In genomic region chr14:25665314-25665970, GRCm38 (mm10) we compare ENCODE assay signal across 15 mouse cellular contexts. TPM values are rescaled to one million over a fixed set of nuclear protein-coding genes. Genes with fewer than 3 reads are reported as not detected.
DNase-seq lines count a peak whose midpoint lies in the region; ATAC-seq and TF ChIP-seq lines count a peak whose summit lies in the region.
"Had no signal": no experiment of that assay in that cellular context is flagged by ENCODE, and none has a peak within 500 bp of the region (broad histone marks: within the 10 kb centered on the region; RNA-seq: fewer than 3 reads in every experiment).

No protein-coding gene starts in this region.

- H3K9me3 ChIP-seq in heart, embryonic 12.5 days (replicated peaks): no peaks in the 10 kb centered on the region
- no peaks in the 10 kb centered on the region for H3K9me3 ChIP-seq in heart, embryonic 11.5 days (replicated peaks; ENCODE audit: control insufficient read depth, low read length)
- no peaks in the 10 kb centered on the region for H3K9me3 ChIP-seq in ES-E14 (ENCODE audit: control insufficient read depth, insufficient read depth, low read depth, low read length)
- H3K9me3 ChIP-seq in forebrain, postnatal 0 days (ENCODE audit: low read length): no peaks in the 10 kb centered on the region
- H3K9me3 ChIP-seq in midbrain, embryonic 10.5 days (replicated peaks): no peaks in the 10 kb centered on the region
- H3K9me3 ChIP-seq: limb, embryonic 13.5 days; neural tube, embryonic 12.5 days had no signal

- H3K4me3 ChIP-seq in heart, embryonic 12.5 days: no peak overlapping the region
- no peak overlapping the region for H3K4me3 ChIP-seq in heart, embryonic 11.5 days (ENCODE audit: low read depth, low read length)
- H3K4me3 ChIP-seq in ES-E14 (ENCODE audit: insufficient read depth in 1 of 2, low read depth in 1 of 2, low read length in 2 of 2, poor library complexity in 1 of 2, severe bottlenecking in 1 of 2): peak overlapping the region; percentile 34 to 36
- no peak overlapping the region for H3K4me3 ChIP-seq in forebrain, postnatal 0 days (ENCODE audit: low read depth, low read length)
- no peak overlapping the region for H3K4me3 ChIP-seq in midbrain, embryonic 10.5 days
- H3K4me3 ChIP-seq: limb, embryonic 13.5 days; neural tube, embryonic 12.5 days had no signal

- no peak for ATAC-seq in heart, embryonic 12.5 days (ENCODE audit: insufficient number of reproducible peaks, low FRiP score)
- ATAC-seq in heart, embryonic 11.5 days (replicated peaks; ENCODE audit: insufficient number of reproducible peaks, low FRiP score, low TSS enrichment): no peak
- peak; percentile 66 for ATAC-seq in forebrain, postnatal 0 days
- ATAC-seq in erythroblast, adult 5-6 weeks (replicated peaks; ENCODE audit: low FRiP score, poor library complexity, severe bottlenecking): no peak

- H3K27ac ChIP-seq in heart, embryonic 12.5 days (ENCODE audit: poor library complexity, severe bottlenecking): peak overlapping the region; percentile 63
- H3K27ac ChIP-seq in heart, embryonic 11.5 days (ENCODE audit: low read depth, low read length): no peak overlapping the region
- H3K27ac ChIP-seq in ES-E14 (ENCODE audit: insufficient read depth, low read depth, low read length, poor library complexity, severe bottlenecking): peak overlapping the region; percentile 26; the same call in 1 of the 2 replicates
- H3K27ac ChIP-seq in forebrain, postnatal 0 days (ENCODE audit: low read depth, low read length): 0 out of 2 replicates have a peak overlapping the region, but pooled peaks have one; percentile 5
- H3K27ac ChIP-seq in midbrain, embryonic 10.5 days (replicated peaks): no peak overlapping the region
- H3K27ac ChIP-seq: limb, embryonic 13.5 days; macrophage; neural tube, embryonic 12.5 days had no signal

- in situ Hi-C loops in ES-E14 (cut with MboI; ENCODE audit: low sequenced_read_pairs in 2 of 2, unreplicated experiment in 2 of 2): no loop called here

- no peak overlapping the region for H3K4me2 ChIP-seq in heart, embryonic 12.5 days
- no peak overlapping the region for H3K4me2 ChIP-seq in heart, embryonic 11.5 days
- H3K4me2 ChIP-seq in forebrain, postnatal 0 days (ENCODE audit: low read depth): no peak overlapping the region
- H3K4me2 ChIP-seq: limb, embryonic 13.5 days; neural tube, embryonic 12.5 days had no signal

- DNase-seq in ES-E14 (ENCODE audit: low read depth, low spot score): peak; percentile 52
- DNase-seq in forebrain, postnatal 0 days: peak; percentile 55
- DNase-seq in midbrain, embryonic 10.5 days (ENCODE audit: low spot score): peak; percentile 35
- DNase-seq in lung, postnatal 14 days: no peak
- DNase-seq in embryo, embryonic 11 days: no peak
- DNase-seq: cerebellum, adult 18-20 months; kidney, postnatal 10 days; thymus, postnatal 36 days had no signal

- 66% methylated on average over 19 of the region's 19 CpGs for WGBS in heart, embryonic 12.5 days
- 68% methylated on average over 19 of the region's 19 CpGs for WGBS in heart, embryonic 11.5 days (ENCODE audit: insufficient replicate concordance)
- WGBS in forebrain, postnatal 0 days: 64% methylated on average over 19 of the region's 19 CpGs
- WGBS in midbrain, embryonic 10.5 days: 74% methylated on average over 19 of the region's 19 CpGs

- no peak for TF ChIP-seq CTCF in forebrain, postnatal 0 days (IDR thresholded peaks at IDR 0.05; ENCODE audit: low read depth)

- no peaks in the 10 kb centered on the region for H3K27me3 ChIP-seq in heart, embryonic 12.5 days (replicated peaks)
- H3K27me3 ChIP-seq in heart, embryonic 11.5 days (ENCODE audit: control insufficient read depth, insufficient read depth, low read length): no peaks in the 10 kb centered on the region
- no peaks in the 10 kb centered on the region for H3K27me3 ChIP-seq in forebrain, postnatal 0 days (ENCODE audit: insufficient read depth, low read length)
- no peaks in the 10 kb centered on the region for H3K27me3 ChIP-seq in midbrain, embryonic 10.5 days (ENCODE audit: low read depth, poor library complexity, severe bottlenecking)
- H3K27me3 ChIP-seq: CH12.LX; limb, embryonic 13.5 days; neural tube, embryonic 12.5 days had no signal

- peaks cover 44% of the 10 kb centered on the region for H3K4me1 ChIP-seq in heart, embryonic 12.5 days (replicated peaks)
- 0 out of 2 replicates have a peak, but pooled peaks cover 4% of the 10 kb centered on the region for H3K4me1 ChIP-seq in heart, embryonic 11.5 days (ENCODE audit: control insufficient read depth, insufficient read depth, low read length)
- H3K4me1 ChIP-seq in ES-E14 (ENCODE audit: control insufficient read depth in 2 of 2, insufficient read depth in 2 of 2, low read length in 2 of 2, poor library complexity in 1 of 2): peaks cover 8 to 16% of the 10 kb centered on the region in 2 experiments; a peak in 3 of 4 replicates
- no peaks in the 10 kb centered on the region for H3K4me1 ChIP-seq in forebrain, postnatal 0 days (ENCODE audit: insufficient read depth)
- peaks cover 9% of the 10 kb centered on the region; the same call in 1 of the 2 replicates for H3K4me1 ChIP-seq in midbrain, embryonic 10.5 days
- H3K4me1 ChIP-seq: limb, embryonic 13.5 days; neural tube, embryonic 12.5 days had no signal

- peaks cover 66% of the 10 kb centered on the region for H3K36me3 ChIP-seq in heart, embryonic 12.5 days
- H3K36me3 ChIP-seq in heart, embryonic 11.5 days (ENCODE audit: control insufficient read depth, insufficient read depth, low read length): peaks cover 28% of the 10 kb centered on the region
- peaks cover 6% of the 10 kb centered on the region; the same call in 1 of the 2 replicates for H3K36me3 ChIP-seq in ES-E14 (ENCODE audit: control insufficient read depth, insufficient read depth, low read length, poor library complexity, severe bottlenecking)
- H3K36me3 ChIP-seq in forebrain, postnatal 0 days (ENCODE audit: insufficient read depth): peaks cover 53% of the 10 kb centered on the region
- H3K36me3 ChIP-seq in midbrain, embryonic 10.5 days: peaks cover 76% of the 10 kb centered on the region

- H3K9ac ChIP-seq in heart, embryonic 12.5 days: no peak overlapping the region
- no peak overlapping the region for H3K9ac ChIP-seq in heart, embryonic 11.5 days (ENCODE audit: low read depth, low read length)
- peak overlapping the region; percentile 65; the same call in 1 of the 2 replicates for H3K9ac ChIP-seq in ES-E14 (ENCODE audit: insufficient read depth, low read depth, low read length, poor library complexity, severe bottlenecking)
- H3K9ac ChIP-seq in forebrain, postnatal 0 days: no peak overlapping the region
- H3K9ac ChIP-seq: limb, embryonic 13.5 days; neural tube, embryonic 12.5 days had no signal

TF ChIP-seq in ES-E14, 5 proteins besides CTCF, POLR2A, EP300 and RAD21:
- TF ChIP-seq ZC3H11A (IDR thresholded peaks at IDR 0.05; ENCODE audit: borderline replicate concordance, low read depth, low read length) (no peak), ZNF384 (IDR thresholded peaks at IDR 0.05; ENCODE audit: low read depth, low read length) (no peak), MAFK (IDR thresholded peaks at IDR 0.05; ENCODE audit: insufficient read depth, low read depth, low read length) (no peak), CHD2 (IDR thresholded peaks at IDR 0.05; ENCODE audit: low read depth, low read length) (no peak), HCFC1 (IDR thresholded peaks at IDR 0.05; ENCODE audit: borderline replicate concordance, insufficient read depth, low read length) (no peak)

RNA-seq across cellular contexts. Expression of gene Ppif, which starts 28.5 kb away (rescaled TPM):
- polyA plus RNA-seq in heart, embryonic 12.5 days (2016; fragmentation: Nextera tagmentation; extraction: Ambion mirVana): 101 and 104 TPM in 2 replicates
- polyA plus RNA-seq in heart, embryonic 11.5 days (2014; fragmentation: Nextera tagmentation; extraction: Ambion mirVana): 92.7 and 99.4 TPM in 2 replicates
- total RNA-seq in ES-E14 (2012; rRNA removed): 24.9 and 27.0 TPM in 2 replicates
- 33.3 and 39.7 TPM in 2 replicates for total RNA-seq in forebrain, postnatal 0 days (2014; rRNA removed)
- 35.0 and 35.3 TPM in 2 replicates for polyA plus RNA-seq in forebrain, postnatal 0 days (2015; fragmentation: Nextera tagmentation; extraction: Ambion mirVana)
- 54.7 and 56.1 TPM in 2 replicates for polyA plus RNA-seq in midbrain, embryonic 10.5 days (2016; fragmentation: Nextera tagmentation; extraction: Ambion mirVana)
- 11.7 and 16.5 TPM in 2 replicates for total RNA-seq in erythroblast, adult 5-6 weeks (2015; ENCODE audit: low replicate concordance)
- 2.6 and 4.7 TPM in 2 replicates for total RNA-seq in erythroblast, adult 5-6 weeks (2017; ENCODE audit: low replicate concordance)

Comparison
In these comparisons a context has a peak if more than half of its experiments do, and no peak if none do; other contexts are left out.
1. H3K27ac ChIP-seq: peak in heart, embryonic 12.5 days (single experiment), ES-E14 (single experiment) and forebrain, postnatal 0 days (single experiment); none in heart, embryonic 11.5 days (single experiment) and midbrain, embryonic 10.5 days (single experiment).
2. H3K4me3 ChIP-seq: peak in ES-E14 (2 of 2); none in heart, embryonic 12.5 days (single experiment), heart, embryonic 11.5 days (single experiment), forebrain, postnatal 0 days (single experiment) and midbrain, embryonic 10.5 days (single experiment).
3. DNase-seq: peak in ES-E14 (single experiment), forebrain, postnatal 0 days (single experiment) and midbrain, embryonic 10.5 days (single experiment); none in lung, postnatal 14 days (single experiment) and embryo, embryonic 11 days (single experiment).